Mouse (Mus musculus) forebrain, postnatal 0 days (tissue): Measurements from ENCODE around the gene Gm47283. TPM values are rescaled to one million over a fixed set of nuclear protein-coding genes. Genes with fewer than 3 reads are reported as not detected.
"Not testable (repeated sequence)": the region's sequence is repeated elsewhere in the genome, so short reads cannot be mapped to it uniquely, and the experiment has no call there.

Source experiments
- ATAC-seq: fragments of 200-750 bp; cut with Nextera tagmentation; 2 replicates; pipeline ENCODE4 v1.8.0; 2017; ENCODE audit warnings: mild to moderate bottlenecking, moderate library complexity
- DNase-seq: peaks from one replicate; pipeline ENCODE4 v3.0.0-alpha.2; 2015
- H3K27ac ChIP-seq: fragments of 300-500 bp; sonication (generic); 2 replicates; pipeline ENCODE4 v1.5.1; 2014; ENCODE audit warnings: low read depth, mild to moderate bottlenecking, antibody characterized with exemption, low read length, moderate library complexity, mixed read lengths
- H3K27me3 ChIP-seq: fragments of 300-500 bp; sonication (generic); 2 replicates; pipeline ENCODE4 v1.6.1; 2014; ENCODE audit warnings: mild to moderate bottlenecking, low read length, mixed read lengths; ENCODE audit not compliant: insufficient read depth
- H3K36me3 ChIP-seq: fragments of 300-500 bp; sonication (generic); 2 replicates; pipeline ENCODE4 v1.6.1; 2014; ENCODE audit warnings: mild to moderate bottlenecking, moderate library complexity; ENCODE audit not compliant: insufficient read depth
- H3K4me1 ChIP-seq: fragments of 300-500 bp; sonication (generic); 2 replicates; pipeline ENCODE4 v1.6.1; 2014; ENCODE audit warnings: antibody characterized with exemption; ENCODE audit not compliant: insufficient read depth
- H3K4me2 ChIP-seq: fragments of 300-500 bp; sonication (generic); 2 replicates; pipeline ENCODE4 v1.6.1; 2014; ENCODE audit warnings: low read depth, mild to moderate bottlenecking, moderate library complexity
- H3K4me3 ChIP-seq: fragments of 300-500 bp; sonication (generic); 2 replicates; pipeline ENCODE4 v1.5.1; 2014; ENCODE audit warnings: low read depth, low read length, mixed read lengths
- H3K9ac ChIP-seq: fragments of 300-500 bp; sonication (generic); 2 replicates; pipeline ENCODE4 v1.6.1; 2014; ENCODE audit warnings: mild to moderate bottlenecking
- H3K9me3 ChIP-seq: fragments of 300-500 bp; sonication (generic); 2 replicates; pipeline ENCODE4 v1.6.1; 2016; ENCODE audit warnings: low read length
- WGBS: fragments of 180-500 bp; shearing (Covaris S2); extraction: QIAGEN DNeasy Blood & Tissue Kit; methylation state at CpG from one replicate; pipeline ENCODE4 v1.1.7; 2014; 5-methylcytosine and 5-hydroxymethylcytosine counted together
- polyA plus RNA-seq: library from polyadenylated mRNA; unstranded; fragments of >200 nt; fragmentation: Nextera tagmentation; extraction: Ambion mirVana; gene quantifications from 2 replicates; pipeline ENCODE4 v1.2.1, GENCODE M21; 2015
- total RNA-seq: library from RNA; depleted of rRNA; stranded (reverse); fragments of >200 nt; gene quantifications from 2 replicates; pipeline ENCODE4 v1.2.3, GENCODE M21; 2014; rRNA removed

Gene Gm47283
- total and polyA plus RNA-seq, 2 experiments from 2014 or later, result not detected

DNA sequence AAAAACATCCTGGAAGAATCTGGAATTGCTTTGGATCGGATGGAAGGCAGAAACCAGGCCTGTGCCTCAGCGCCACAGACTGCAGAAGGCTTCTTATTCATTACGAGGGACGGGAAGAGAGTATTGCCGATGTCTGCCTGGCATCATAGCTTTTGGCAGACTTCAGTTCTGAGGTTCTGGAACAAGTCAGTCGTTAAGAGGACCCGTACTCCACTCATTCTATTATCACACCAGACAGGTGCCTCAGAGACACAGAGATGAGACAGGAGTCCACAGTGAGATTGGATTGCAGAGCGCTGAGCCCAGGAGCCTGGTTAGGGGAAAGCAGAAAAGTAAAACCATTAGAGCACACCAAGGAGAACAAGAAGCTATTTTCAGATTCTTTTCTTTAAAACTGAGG, 54.5 kb downstream of the Gm47283 start, which contains the start of gene Gm21748:
Gene Gm21748 (minus strand): TSS at position 101 of the 400 bp plus-strand sequence.
- WGBS, result no CpG with 5 or more reads among the region's 8 CpGs
- not testable (repeated sequence) for H3K27me3 ChIP-seq, H3K36me3 ChIP-seq, H3K4me3 ChIP-seq, H3K9ac ChIP-seq, H3K27ac ChIP-seq, H3K9me3 ChIP-seq, H3K4me2 ChIP-seq, DNase-seq, H3K4me1 ChIP-seq, ATAC-seq

Other genes starting within 250 kb of the Gm47283 start
- gene Gm21860, start 29.9 kb upstream of the Gm47283 start, total RNA-seq, result not detected in 2 replicates
- gene Gm21860, start 29.9 kb upstream of the Gm47283 start, polyA plus RNA-seq, result not detected in 2 replicates
- gene Gm21748, start 54.4 kb downstream of the Gm47283 start, total RNA-seq, result not detected in 2 replicates
- not detected in 2 replicates for gene Gm21748, start 54.4 kb downstream of the Gm47283 start, polyA plus RNA-seq